Mouse (Mus musculus) urinary bladder, postnatal 25 days (tissue): Measurements from ENCODE around the gene Zfp358.

Experiments
- DNase-seq: peaks from one replicate; pipeline ENCODE4 v3.0.0; 2022; ENCODE audit warnings: low spot score

Gene Zfp358

DNA sequence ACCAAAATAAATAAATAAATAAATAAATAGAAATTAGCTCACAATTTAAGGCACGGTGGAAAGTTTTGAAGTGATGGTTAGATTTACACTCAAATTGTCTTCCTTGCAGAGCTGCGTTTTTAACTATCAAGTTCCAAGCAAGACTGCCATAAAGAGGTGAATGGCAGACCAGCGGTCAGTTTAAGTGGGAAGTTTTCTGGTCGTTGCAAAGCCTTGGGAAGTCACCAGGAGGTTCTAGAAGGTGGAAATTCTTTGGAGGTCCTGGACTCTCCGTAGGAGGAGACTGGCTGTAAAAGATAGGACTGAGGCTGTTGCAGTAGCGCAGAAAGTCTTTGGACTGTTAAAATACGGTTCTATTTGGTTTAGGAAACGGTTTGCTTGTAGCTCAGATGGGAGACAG is 6.8 kb downstream of the Zfp358 start:
- no peak for DNase-seq

- peak; percentile 96 for DNase-seq
Observed at GRCm38 (mm10) chr8:3500235-3501090, 7.5 kb downstream of the Zfp358 start, which contains the start of gene Mcoln1. TSS of gene Mcoln1 (plus strand) at chr8:3500457.

GRCm38 (mm10) chr8:3502217-3502616 is 9.3 kb downstream of the Zfp358 start:
- no peak for DNase-seq

- no peak for DNase-seq
Observed at GRCm38 (mm10) chr8:3507979-3508754, 15.2 kb downstream of the Zfp358 start.

DNA sequence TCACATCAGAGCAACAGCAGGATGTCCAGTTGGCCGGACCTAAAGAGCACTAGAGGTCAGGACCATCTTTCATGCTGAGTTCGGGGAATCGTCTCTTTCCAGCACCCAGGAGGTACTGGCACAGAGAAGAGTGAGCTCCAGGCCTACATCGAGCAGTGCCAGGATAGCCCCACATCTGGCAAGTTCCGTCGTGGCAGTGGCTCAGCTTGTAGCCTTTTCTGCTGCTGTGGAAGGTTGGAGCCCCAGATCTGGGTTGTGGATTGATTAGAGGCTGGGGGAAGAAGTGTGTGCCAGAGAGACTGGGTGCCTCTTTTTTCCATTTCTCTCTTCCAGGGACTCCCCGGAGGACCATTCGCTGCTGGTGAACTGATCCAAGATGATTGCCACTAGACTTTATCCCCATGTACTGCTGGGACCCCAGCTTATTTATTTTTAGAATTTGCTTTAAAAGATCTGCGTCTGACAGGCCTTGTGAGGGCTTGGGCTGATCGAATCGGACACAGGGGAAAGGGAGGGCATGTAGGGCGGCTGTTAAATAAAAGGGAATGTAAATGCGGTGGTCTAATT is 21.8 kb downstream of the Zfp358 start:
- DNase-seq, result no peak

DNA sequence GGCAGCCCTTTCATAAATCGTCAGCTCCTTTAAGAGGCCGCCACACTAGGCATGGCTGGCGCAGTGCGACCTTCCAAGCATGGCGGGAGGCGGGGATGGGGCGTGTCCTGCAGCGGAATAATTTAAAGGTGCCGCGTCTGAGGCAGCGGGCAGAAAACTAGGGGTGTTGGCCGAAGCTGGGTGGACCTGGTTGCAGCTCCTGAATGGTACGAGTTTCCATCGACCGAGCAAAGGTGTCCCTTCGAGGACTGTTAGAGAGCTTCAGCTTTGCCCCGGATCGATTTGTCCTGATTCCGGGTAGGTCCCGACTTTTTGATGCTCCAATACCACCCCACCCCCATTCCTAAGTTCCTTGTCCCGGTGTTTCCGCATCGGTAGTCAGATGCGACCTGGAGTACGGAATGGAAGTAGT is 22.3 kb downstream of the Zfp358 start, which contains the start of gene Pnpla6:
Gene Pnpla6 (plus strand): TSS at position 125 of the 412 bp plus-strand sequence.
- DNase-seq, result peak; percentile 85

- peak; percentile 31 for DNase-seq
Observed at GRCm38 (mm10) chr8:3515771-3516417, 23.0 kb downstream of the Zfp358 start.

- DNase-seq, result peak; percentile 85
Observed at GRCm38 (mm10) chr8:3516450-3517116, 23.6 kb downstream of the Zfp358 start.

DNA sequence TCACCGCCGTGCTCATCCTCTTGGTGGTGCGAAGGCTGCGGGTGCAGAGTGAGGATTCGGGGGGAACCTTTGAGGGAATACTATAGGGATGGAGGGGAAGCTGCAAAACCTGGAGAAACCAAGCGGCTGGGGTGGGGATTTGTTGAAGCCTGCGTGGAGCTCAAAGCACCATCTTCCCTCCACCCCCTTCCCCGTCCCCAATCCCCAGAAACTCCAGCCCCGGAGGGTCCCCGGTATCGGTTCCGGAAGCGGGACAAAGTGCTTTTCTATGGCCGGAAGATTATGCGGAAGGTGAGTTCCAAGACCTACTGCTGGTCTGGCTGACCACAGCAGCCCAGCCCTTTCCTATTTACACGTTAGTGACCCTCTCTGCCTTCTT is 24.2 kb downstream of the Zfp358 start:
- DNase-seq, result no peak

DNA sequence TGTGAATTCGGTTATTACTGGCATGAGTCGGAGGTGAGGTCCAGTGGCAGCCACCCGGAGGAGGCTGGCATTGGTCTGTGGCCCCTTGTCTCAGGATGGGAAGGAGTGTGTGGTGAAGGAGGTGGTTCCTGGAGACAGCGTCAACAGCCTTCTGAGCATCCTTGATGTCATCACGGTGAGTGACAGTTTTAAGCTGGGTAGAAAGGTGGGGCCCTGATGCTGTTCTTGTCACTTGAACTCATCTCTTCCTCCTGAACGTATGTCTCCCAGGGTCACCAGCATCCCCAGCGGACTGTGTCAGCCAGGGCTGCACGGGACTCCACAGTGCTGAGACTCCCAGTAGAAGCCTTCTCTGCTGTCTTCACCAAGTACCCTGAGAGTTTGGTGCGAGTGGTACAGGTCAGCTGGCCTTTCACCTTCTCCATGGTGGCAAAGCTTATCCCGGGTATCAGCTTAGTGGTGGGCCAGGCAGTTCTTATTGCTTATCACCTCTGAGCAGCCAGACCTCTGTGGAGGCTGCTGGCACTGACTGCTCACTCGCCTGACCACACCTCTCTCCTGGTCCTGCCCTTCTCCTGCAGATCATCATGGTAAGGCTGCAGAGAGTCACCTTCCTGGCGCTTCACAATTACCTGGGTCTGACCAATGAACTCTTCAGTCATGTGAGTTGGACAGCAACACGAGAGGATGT is 29.2 kb downstream of the Zfp358 start:
- DNase-seq, result no peak

DNA sequence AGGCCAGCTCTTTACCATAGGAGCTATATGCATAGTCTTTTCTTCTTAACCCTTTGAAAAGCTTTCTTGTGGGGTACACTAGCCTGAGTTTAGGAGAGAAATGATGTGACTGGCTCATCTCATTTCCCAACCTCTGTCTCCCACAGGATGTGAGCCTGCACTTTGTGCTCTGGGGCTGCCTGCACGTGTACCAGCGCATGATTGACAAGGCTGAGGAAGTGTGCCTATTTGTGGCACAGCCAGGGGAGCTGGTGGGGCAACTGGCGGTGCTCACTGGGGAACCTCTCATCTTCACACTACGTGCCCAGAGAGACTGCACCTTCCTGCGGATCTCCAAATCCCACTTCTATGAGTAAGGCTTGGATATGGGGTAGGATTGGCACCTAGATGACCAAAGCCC is 37.9 kb downstream of the Zfp358 start:
- no peak for DNase-seq

DNA sequence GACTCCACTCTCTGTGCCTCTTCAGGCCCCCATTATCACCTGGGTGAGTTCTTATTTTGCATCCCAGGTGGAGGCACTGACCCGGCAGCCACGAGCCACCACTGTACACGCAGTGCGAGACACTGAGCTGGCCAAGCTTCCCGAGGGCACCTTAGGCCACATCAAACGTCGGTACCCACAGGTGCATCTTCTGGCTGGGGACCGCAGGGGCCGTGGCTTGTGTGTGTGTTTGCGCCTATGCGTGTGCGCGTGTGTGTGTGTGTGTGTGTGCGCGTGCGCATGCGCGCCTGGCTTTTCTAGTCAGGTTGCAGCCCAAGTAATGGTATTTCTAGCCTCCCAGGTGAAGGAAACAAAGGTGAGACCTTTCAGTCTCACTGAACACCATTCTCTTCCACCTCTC is 39.0 kb downstream of the Zfp358 start:
- DNase-seq, result no peak

DNA sequence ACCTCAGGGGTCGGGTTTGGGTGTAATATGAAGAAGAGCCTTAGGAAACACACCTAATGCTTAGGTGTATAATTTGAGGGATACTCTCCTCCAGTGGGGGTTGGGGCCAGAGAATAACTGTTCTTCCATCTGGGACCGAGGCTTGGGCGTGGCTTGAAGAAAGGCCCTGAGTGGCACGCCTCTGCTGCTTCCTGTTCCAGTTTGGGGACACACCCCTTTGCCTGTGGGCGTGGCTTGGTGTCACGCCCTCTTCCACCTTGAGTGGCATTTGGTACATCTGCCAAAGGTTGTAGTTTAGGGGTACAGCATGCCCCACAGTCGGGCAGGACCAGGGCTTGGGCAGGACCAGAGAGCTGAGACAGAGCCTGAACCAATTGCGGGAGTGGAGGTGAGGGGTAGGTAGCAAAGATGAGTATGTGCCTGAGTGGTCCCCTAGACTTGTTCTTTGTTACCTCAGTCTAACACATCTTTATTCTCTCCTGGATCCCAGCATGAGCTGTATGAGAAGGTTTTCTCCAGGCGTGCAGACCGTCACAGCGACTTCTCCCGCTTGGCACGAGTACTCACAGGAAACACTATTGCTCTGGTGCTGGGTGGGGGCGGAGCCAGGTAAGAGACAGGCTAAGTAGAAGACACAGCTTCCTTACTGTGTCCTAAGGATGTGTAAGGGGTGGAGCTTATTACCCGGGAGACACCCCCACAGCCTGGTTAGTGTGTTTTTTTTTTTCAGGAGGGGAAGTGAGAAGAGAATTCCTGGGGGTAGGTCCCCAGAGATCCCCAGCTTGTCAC is 43.3 kb downstream of the Zfp358 start:
- DNase-seq, result no peak

DNA sequence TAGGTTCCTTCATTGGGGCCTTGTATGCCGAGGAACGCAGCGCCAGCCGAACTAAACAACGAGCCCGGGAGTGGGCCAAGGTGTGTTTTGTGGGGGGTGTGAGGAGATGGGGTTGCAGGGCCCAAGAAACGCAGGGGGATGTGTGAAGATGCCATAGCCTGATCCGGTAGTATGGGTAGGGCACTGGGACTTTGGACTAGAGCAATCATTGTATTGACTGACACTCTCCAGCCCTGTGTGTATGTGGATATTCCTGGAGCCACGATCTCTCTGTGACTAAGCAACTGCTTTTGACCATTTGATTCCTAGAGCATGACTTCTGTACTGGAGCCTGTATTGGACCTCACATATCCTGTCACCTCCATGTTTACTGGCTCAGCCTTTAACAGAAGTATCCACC is 44.0 kb downstream of the Zfp358 start:
- DNase-seq, result no peak

DNA sequence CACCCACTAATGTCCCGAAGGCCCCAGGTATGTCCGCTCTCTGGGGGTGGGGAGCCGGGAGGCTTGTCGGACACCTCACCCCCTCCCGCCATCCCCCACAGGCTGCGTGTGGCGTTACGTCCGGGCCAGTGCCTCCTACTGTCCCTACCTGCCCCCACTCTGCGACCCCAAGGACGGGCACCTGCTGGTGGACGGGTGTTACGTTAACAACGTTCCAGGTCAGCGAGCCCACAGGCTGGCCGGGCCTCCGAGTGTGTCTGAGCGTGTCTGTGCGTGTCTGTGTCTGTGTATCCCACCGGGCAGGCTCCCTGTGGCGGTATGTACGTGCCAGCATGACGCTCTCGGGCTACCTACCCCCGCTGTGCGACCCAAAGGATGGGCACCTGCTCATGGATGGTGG is 44.7 kb downstream of the Zfp358 start:
- DNase-seq, result no peak

DNA sequence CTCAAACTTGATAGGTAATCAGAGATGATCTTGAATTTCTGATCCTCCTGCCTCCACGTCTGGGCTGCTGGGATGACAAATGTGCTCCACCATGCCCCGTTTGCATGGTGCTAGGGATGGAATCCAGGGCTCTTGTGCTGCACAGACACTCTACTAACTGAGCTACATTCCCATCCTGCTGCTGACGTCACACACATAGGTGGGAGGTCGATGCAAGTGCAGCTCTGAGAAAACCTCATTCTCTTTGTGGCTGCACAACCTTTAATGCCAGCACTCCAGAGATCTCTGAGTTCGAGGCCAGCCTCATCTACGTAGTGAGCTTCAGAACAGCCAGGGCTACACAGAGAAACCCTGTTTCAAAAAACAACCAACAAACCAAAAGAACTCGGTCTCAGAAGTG is 46.2 kb downstream of the Zfp358 start:
- DNase-seq, result no peak

DNA sequence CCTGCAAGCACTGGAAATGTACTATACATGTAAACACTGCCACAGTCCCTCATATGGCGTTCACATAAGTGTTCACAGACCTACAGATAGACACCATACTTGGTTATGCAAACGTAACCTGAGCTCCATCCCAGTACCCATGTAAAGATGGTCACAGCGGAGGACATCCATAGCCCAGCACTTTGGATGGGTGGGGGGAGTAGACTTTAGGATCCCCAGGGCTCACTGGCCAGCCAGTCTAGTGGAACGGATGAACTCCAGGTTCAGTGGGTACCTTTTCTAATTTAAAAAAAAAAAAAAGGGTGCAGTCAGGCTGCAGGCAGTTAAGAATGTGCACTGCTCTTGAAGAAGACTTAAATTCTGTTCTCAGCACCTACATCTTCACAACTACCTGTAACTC is 47.1 kb downstream of the Zfp358 start:
- DNase-seq, result no peak

- no peak for DNase-seq
Observed at GRCm38 (mm10) chr8:3546511-3546910, 53.6 kb downstream of the Zfp358 start.
